Mouse (Mus musculus): ENCODE results near the gene Gm9837.

Gm9837 gene

GRCm38 (mm10) chr11:53489007-53489406 is 18.7 kb upstream of the Gm9837 start:
- no peak for ATAC-seq (ENCODE audit: insufficient number of reproducible peaks, low FRiP score, low TSS enrichment)

- ATAC-seq (ENCODE audit: insufficient number of reproducible peaks, low FRiP score, low TSS enrichment) = peak; percentile 80
These were observed 16.7 kb upstream of the Gm9837 start for GRCm38 (mm10) chr11:53486822-53487594.

- ATAC-seq (ENCODE audit: insufficient number of reproducible peaks, low FRiP score, low TSS enrichment) = no peak
These were observed 16.1 kb upstream of the Gm9837 start for GRCm38 (mm10) chr11:53486351-53486750.

- ATAC-seq (ENCODE audit: insufficient number of reproducible peaks, low FRiP score, low TSS enrichment) = no peak
These were observed 15.4 kb upstream of the Gm9837 start for GRCm38 (mm10) chr11:53485719-53486118.

- ATAC-seq (ENCODE audit: insufficient number of reproducible peaks, low FRiP score, low TSS enrichment) = no peak
These were observed 13.0 kb upstream of the Gm9837 start for GRCm38 (mm10) chr11:53483159-53483891.

GRCm38 (mm10) chr11:53481088-53481730 is 10.9 kb upstream of the Gm9837 start:
- no peak for ATAC-seq (ENCODE audit: insufficient number of reproducible peaks, low FRiP score, low TSS enrichment)

GRCm38 (mm10) chr11:53479783-53480301 is 9.6 kb upstream of the Gm9837 start, which contains the start of the genes Gm9945 and Sowaha:
Gene Gm9945, plus strand, starts transcription at chr11:53480166.
Gene Sowaha, minus strand, starts transcription at chr11:53480274.
- peak; percentile 79; the same call in 1 of the 2 replicates for ATAC-seq (ENCODE audit: insufficient number of reproducible peaks, low FRiP score, low TSS enrichment)

- ATAC-seq (ENCODE audit: insufficient number of reproducible peaks, low FRiP score, low TSS enrichment) = peak; percentile 38; the same call in 1 of the 2 replicates
These were observed 9.0 kb upstream of the Gm9837 start for GRCm38 (mm10) chr11:53479171-53479782.

GRCm38 (mm10) chr11:53478383-53479170 is 8.3 kb upstream of the Gm9837 start:
- peak; percentile 24; the same call in 1 of the 2 replicates for ATAC-seq (ENCODE audit: insufficient number of reproducible peaks, low FRiP score, low TSS enrichment)

- ATAC-seq (ENCODE audit: insufficient number of reproducible peaks, low FRiP score, low TSS enrichment) = no peak
These were observed 7.6 kb upstream of the Gm9837 start for GRCm38 (mm10) chr11:53477833-53478232.

- ATAC-seq (ENCODE audit: insufficient number of reproducible peaks, low FRiP score, low TSS enrichment) = no peak
These were observed 5.3 kb upstream of the Gm9837 start for GRCm38 (mm10) chr11:53475620-53476019.

GRCm38 (mm10) chr11:53472709-53473108 is 2.4 kb upstream of the Gm9837 start:
- ATAC-seq (ENCODE audit: insufficient number of reproducible peaks, low FRiP score, low TSS enrichment) = no peak

- ATAC-seq (ENCODE audit: insufficient number of reproducible peaks, low FRiP score, low TSS enrichment) = no peak
These were observed 848 bp downstream of the Gm9837 start for GRCm38 (mm10) chr11:53469294-53469967.

GRCm38 (mm10) chr11:53466231-53466971 is 3.9 kb downstream of the Gm9837 start:
- peak; percentile 61 for ATAC-seq (ENCODE audit: insufficient number of reproducible peaks, low FRiP score, low TSS enrichment)

GRCm38 (mm10) chr11:53463551-53464424 is 6.5 kb downstream of the Gm9837 start:
- ATAC-seq (ENCODE audit: insufficient number of reproducible peaks, low FRiP score, low TSS enrichment) = no peak

- no peak for ATAC-seq (ENCODE audit: insufficient number of reproducible peaks, low FRiP score, low TSS enrichment)
These were observed 8.6 kb downstream of the Gm9837 start for GRCm38 (mm10) chr11:53461727-53462126.

GRCm38 (mm10) chr11:53460192-53460591 is 10.1 kb downstream of the Gm9837 start:
- ATAC-seq (ENCODE audit: insufficient number of reproducible peaks, low FRiP score, low TSS enrichment) = no peak

Data from cerebellum, adult (tissue).